Mouse (Mus musculus) activated CD4-positive, CD25-positive, alpha-beta regulatory T cell, adult 4 months (primary cell): Measurements from ENCODE around the gene Csnk1e. TPM values are rescaled to one million over a fixed set of nuclear protein-coding genes. Genes with fewer than 3 reads are reported as not detected.

Experiments used
- ATAC-seq: one replicate; pipeline ENCODE4 v1.8.0; 2017
- polyA plus RNA-seq, 2 experiments: library from polyadenylated mRNA; unstranded; fragments of 100-300 nt; shearing (Covaris generic); gene quantifications; one replicate each; pipeline ENCODE4 v1.2.1; 2017

The Csnk1e gene
- polyA plus RNA-seq, 2 experiments from 2014 or later: 5.5 to 5.6 TPM

- ATAC-seq: no peak
Observed at GRCm38 (mm10) chr15:79442961-79443518, 12.3 kb downstream of the Csnk1e start.

DNA sequence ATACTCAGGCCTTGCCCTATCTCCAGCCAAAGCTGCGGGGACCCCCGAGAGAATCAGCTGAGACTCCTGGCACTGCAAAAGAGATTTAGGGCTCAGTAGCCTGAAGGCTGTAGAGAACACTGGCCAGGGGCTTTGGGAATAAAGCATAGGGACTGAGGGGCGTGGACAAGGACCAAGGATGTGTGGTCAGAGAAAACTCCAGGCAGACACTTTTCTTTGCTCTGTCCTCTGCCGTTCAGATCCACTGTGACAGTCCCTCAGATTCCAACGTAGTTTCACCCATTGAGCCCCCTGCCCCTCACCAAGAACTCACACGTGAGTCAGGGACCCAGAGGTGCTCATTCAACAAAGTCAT lies 13.1 kb downstream of the Csnk1e start:
- ATAC-seq: no peak

GRCm38 (mm10) chr15:79441331-79442256 lies 13.8 kb downstream of the Csnk1e start:
- peak; percentile 46 for ATAC-seq

- no peak for ATAC-seq
Observed at GRCm38 (mm10) chr15:79440651-79441330, 14.6 kb downstream of the Csnk1e start.

GRCm38 (mm10) chr15:79440223-79440622 lies 15.1 kb downstream of the Csnk1e start:
- no peak for ATAC-seq

GRCm38 (mm10) chr15:79439386-79439785 lies 16.0 kb downstream of the Csnk1e start:
- ATAC-seq: no peak

DNA sequence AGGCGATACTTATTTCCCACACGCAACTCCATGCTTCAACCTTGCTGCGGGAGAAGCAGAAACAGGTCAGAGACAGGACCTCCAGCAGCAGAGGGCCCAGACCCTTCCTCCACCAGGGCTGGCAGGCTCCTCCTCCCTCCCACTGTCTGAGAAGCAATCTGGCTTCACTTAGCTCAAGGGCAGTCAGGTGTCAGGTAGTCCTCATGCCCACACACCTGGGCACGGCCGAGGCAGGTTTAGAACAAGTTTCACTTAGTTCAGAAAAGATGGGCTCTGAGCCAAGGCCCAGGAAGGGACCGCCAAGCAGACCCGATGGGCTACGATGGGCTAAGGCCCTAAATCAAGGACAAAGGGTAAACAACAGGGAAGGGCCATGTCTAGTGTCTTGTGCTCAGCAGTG lies 16.6 kb downstream of the Csnk1e start:
- no peak for ATAC-seq

DNA sequence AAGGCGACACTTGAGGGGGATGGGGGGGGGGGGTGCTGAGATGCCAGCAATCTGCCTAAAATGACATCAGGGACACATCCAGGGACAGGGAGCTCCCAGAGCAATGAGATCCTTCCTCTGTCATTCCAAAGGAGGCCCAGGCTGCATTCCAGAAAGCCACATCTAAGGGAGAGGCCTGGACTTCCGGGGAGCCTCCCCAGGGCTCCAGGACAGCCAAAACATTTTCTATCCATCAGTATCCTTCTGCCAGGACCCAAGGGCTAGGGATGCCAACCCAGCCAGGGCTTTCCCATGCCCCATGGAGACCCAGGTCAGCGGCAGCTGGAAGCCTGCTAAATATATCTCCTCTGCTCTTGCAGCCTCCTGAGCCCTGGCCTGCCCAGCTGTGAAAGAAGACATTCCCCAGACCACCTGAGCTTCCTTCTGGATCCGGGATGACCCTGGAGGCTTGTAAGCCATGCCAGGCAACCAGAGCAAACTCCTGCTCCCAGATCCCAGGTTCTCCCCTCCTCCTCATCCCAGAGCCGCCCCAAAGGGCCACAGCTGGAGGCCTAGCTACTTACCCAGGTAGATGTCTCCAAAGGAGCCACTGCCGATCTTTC lies 17.1 kb downstream of the Csnk1e start:
- no peak for ATAC-seq

- no peak for ATAC-seq
Observed at GRCm38 (mm10) chr15:79437541-79438208, 17.7 kb downstream of the Csnk1e start.

DNA sequence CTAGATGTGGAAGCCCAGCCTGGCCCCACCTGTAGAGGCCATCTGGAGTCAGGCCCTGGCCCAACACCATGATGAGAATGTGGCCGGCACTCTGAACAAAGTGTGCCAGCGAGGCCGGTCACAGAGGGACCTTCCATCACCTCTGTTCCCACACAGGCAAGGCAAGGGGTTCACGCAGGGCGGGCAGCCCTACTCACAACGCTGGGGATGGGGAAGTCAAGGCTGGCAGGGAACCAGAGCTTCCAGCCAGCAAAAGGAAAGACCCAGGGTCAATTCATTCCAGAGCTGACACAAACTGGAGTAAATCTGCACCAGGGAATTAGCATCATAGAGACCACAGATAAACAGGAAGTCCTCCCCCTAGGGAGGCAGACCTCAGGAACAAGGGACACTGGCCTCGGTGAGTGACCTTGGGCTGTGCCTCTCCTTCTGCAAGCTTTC lies 18.9 kb downstream of the Csnk1e start:
- ATAC-seq: no peak

- ATAC-seq: no peak
Observed at GRCm38 (mm10) chr15:79435191-79435671, 20.1 kb downstream of the Csnk1e start.

GRCm38 (mm10) chr15:79432892-79433291 lies 22.5 kb downstream of the Csnk1e start:
- ATAC-seq: no peak

DNA sequence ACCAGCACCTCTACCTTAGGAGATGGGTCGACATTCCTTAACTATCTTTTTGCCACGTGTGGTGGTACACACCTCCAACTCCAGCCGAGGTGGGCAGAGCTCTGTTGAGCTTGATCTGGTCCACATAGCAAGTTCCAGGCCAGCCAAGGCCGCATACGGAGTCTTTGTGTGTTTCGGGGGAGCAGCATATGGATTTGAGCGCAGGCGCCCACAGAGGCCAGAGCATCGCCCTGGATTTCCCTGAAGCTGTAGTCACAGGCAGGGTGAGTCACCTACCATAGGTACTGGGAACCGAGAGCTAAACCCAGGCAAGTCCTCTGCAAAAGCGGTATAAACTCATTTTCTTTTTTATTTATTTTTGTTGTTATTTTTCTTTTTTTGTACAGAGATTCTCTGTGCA lies 23.0 kb downstream of the Csnk1e start:
- ATAC-seq: no peak

DNA sequence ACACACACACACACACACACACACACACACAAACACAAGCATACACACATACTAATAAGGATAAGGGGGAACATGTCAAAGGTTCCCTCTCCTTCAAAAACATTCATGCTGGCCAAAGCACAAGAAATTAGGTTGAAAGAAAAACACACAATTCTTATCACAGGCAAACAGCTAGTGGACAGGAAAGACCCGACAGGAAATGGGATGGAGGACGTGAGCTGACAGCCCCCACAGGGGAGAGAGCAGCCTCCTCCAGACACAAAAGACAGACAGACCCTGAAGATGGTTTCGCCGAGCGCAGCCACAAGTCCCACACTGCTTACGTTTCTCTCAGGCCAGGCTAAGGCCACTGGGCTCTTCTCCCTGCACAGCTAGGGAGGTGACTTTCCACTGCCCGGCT lies 23.4 kb downstream of the Csnk1e start:
- no peak for ATAC-seq

- ATAC-seq: no peak
Observed at GRCm38 (mm10) chr15:79430461-79431000, 24.8 kb downstream of the Csnk1e start.

DNA sequence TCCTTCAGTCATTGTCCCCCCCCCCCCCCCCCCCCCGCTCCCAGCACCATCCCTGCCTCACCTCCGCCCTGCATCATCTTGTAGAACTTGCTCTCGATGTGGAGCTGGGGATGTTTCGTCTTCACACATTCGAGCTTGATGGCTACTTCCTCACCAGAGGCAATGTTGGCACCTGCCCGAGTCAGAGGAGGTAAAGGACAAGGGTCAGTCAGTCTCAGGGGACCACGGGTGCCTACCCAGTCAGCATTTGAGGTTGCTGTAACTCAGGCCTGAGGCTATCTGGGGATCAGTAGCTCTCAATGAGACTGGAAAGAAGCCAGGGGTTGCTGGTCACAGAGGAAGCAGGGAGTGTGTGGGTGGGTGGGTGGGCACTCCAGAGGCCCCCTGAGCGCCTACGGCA lies 25.4 kb downstream of the Csnk1e start:
- ATAC-seq: no peak

DNA sequence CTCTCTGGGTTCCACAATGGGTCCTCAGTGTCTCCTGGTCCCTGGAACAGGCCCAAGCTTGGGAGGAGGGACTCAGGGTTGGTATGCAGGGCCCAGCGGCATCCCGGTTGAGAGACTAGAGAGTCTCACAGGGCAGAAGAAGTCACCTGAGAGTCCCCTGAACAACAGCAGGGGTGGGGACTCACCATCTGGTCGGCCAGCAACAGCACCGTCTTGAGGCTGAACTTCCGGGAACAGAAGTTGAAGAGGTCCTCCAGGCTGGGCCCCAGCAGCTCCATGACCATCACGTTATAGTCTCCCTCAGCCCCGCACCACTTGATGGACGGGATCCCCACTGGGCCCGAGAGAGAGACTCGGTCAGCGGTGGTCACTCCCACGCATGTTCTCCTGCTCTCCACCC lies 25.8 kb downstream of the Csnk1e start:
- ATAC-seq: no peak

DNA sequence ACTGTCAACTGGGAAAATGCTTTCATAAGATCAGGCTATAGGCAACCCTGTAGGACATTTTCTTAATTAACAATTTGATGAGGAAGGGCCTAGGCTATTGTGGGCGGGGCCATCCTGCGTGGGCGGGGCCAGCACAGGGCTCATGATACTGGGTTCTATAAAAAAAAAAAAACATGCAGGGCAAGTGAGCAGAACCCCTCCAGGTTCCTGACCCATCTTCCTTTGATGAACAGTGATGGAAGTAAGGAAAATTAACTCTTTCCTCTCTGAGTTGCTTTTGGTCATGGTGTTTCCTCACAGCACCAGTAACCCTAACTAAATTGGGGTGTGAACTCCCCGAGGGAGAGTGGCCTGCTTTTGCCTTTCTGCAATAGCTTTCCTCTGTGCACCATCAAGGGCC lies 26.8 kb downstream of the Csnk1e start:
- no peak for ATAC-seq

DNA sequence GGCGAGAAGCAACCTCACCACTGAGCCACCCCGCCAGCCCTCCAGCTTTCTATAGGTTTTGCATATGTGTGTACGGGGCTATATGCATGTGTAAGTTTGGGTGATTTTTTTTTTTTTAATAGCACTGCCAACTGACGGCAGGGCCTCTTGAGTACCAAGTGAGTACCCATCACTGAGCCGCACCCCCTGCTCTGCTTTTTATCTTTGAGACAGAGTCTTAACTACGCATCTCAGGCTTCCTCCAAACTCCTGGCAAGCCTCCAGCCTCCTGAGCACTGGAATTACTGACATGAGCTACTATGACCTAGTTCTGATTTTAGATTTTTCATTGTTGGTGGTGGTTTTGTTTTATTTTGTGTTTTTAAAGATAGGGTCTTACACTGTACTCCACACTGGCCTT lies 27.9 kb downstream of the Csnk1e start:
- ATAC-seq: no peak

DNA sequence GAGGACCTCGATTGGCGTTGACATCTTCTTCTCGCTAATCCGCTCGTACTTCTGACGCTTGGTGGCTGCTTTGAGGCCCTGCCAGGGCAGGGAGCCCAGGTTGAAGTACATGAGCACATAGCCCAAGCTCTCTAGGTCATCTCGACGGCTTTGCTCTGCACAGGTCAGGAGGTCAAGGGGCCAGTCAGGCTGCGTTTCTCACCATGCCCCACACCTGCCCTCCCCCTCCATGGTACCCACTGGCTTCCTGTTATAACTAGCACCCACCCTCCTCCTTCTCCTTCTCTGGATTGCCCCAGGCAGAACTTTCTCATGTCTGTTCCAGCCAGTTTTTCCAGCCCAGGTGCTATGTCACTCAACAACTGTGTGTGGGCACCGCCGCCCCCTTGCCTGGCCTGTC lies 29.9 kb downstream of the Csnk1e start:
- ATAC-seq: no peak

DNA sequence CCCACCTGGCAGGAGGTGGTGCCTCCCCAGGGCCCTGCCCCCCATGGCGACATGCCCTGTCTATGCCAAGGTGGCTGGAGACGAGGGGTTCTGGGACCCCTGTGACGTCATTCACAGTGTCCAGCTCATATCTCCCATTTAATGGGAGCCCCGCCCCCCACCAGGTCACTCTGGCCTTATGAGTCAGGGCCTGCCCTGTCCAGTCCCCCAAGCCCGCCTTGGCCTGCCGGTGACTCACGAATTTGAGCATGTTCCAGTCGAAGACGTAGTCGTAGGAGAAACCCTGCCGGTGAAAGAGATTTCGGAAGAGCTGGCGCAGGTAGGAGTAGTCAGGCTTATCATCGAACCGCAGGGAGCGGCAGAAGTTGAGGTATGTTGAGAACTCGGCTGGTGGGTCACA lies 30.8 kb downstream of the Csnk1e start:
- ATAC-seq: no peak

- no peak for ATAC-seq
Observed at GRCm38 (mm10) chr15:79422715-79423243, 32.6 kb downstream of the Csnk1e start.
